Mouse (Mus musculus): ENCODE results near the gene Lrrc3b.

- TF ChIP-seq CTCF (IDR thresholded peaks at IDR 0.05; ENCODE audit: borderline replicate concordance, insufficient read depth, low read depth, low read length): no peak
- no peak for TF ChIP-seq POLR2A (IDR thresholded peaks at IDR 0.05; ENCODE audit: borderline replicate concordance, insufficient read depth, low read length)
Observed at GRCm38 (mm10) chr14:15374271-15374670, 64.5 kb downstream of the Lrrc3b start.
